Mouse (Mus musculus) heart, postnatal 14 days (tissue): ENCODE data around the gene Olfr228. TPM values are rescaled to one million over a fixed set of nuclear protein-coding genes. Genes with fewer than 3 reads are reported as not detected.
A peak's percentile ranks its signal among the peaks of the same experiment; 100 is the strongest.
"Not testable (repeated sequence)": the region's sequence is repeated elsewhere in the genome, so short reads cannot be mapped to it uniquely, and the experiment has no call there.

Experiments used
- DNase-seq, 2 experiments: peaks; one replicate each; pipeline ENCODE4 v3.0.0; 2021 to 2022
- intact Hi-C: fragments of 180-260 bp; cut with DNase I; formaldehyde crosslinking; loops from one replicate; pipeline ENCODE4 v1.15.1; 2025
- long read RNA-seq, 2 experiments: library from polyadenylated mRNA; stranded (forward); transcript quantifications; one replicate each; pipeline ENCODE4 v2.0.0; 2021
- total RNA-seq, 2 experiments: library from RNA; stranded (reverse); gene quantifications; 2 replicates each; pipeline ENCODE4 v1.2.3; 2021

Olfr228 gene
- not detected for total RNA-seq
- long read RNA-seq, experiment 1, result 0 reads
- long read RNA-seq, experiment 2, result 0 reads

GRCm38 (mm10) chr2:86487286-86487685, at the start of gene Olfr228:
Olfr228 (minus strand) TSS chr2:86487386.
- intact Hi-C loops, result no loop called here
- no peak for DNase-seq

- intact Hi-C loops, result no loop called here
- DNase-seq, result no peak
Observed at GRCm38 (mm10) chr2:86530991-86531390, 43.8 kb upstream of the Olfr228 start.

- no peak for DNase-seq
- intact Hi-C loops, result no loop called here
Observed at GRCm38 (mm10) chr2:86508161-86508560, 21.0 kb upstream of the Olfr228 start, which contains the start of gene Olfr1076. Olfr1076 (plus strand) TSS chr2:86508461.

GRCm38 (mm10) chr2:86464442-86465109, 22.6 kb downstream of the Olfr228 start:
- intact Hi-C loops, result loop anchor here (2.0 to 10.0 kb wide), 3 partner anchors 738 to 1440 kb away; no protein-coding TSS in a partner anchor
- DNase-seq, result peak; percentile 35 to 60

GRCm38 (mm10) chr2:86460434-86460833, 26.8 kb downstream of the Olfr228 start:
- intact Hi-C loops, result loop anchor here (10.0 kb wide), 1 partner anchor 1436 kb away; no protein-coding TSS in a partner anchor
- no peak for DNase-seq

- DNase-seq, result no peak
- intact Hi-C loops, result no loop called here
Observed at GRCm38 (mm10) chr2:86456169-86456568, 31.0 kb downstream of the Olfr228 start, which contains the start of gene Olfr1066. Olfr1066 (minus strand) TSS chr2:86456269.

GRCm38 (mm10) chr2:86450491-86450890, 36.7 kb downstream of the Olfr228 start, which contains the start of gene Olfr1065:
Olfr1065 (minus strand) TSS chr2:86450591.
- intact Hi-C loops, DNase-seq: not testable (repeated sequence)

GRCm38 (mm10) chr2:86442101-86442500, 45.1 kb downstream of the Olfr228 start:
- intact Hi-C loops, DNase-seq: not testable (repeated sequence)

Other genes starting within 250 kb of the Olfr228 start
- gene Olfr1048, start 247.1 kb downstream of the Olfr228 start, total RNA-seq, result not detected
- gene Olfr1049, start 229.1 kb downstream of the Olfr228 start, total RNA-seq, result not detected
- not detected for gene Olfr1051, start 208.3 kb downstream of the Olfr228 start, total RNA-seq
- not detected for gene Olfr1052, start 194.9 kb downstream of the Olfr228 start, total RNA-seq
- not detected for gene Olfr1053, start 172.1 kb downstream of the Olfr228 start, total RNA-seq
- gene Olfr1054, start 152.0 kb downstream of the Olfr228 start, total RNA-seq, result not detected
- not detected for gene Olfr1055, start 137.1 kb downstream of the Olfr228 start, total RNA-seq
- gene Olfr1056, start 124.9 kb downstream of the Olfr228 start, total RNA-seq, result not detected
- gene Olfr1057, start 109.0 kb downstream of the Olfr228 start, total RNA-seq, result not detected
- not detected for gene Olfr1058, start 98.8 kb downstream of the Olfr228 start, total RNA-seq
- not detected for gene Olfr1061, start 73.3 kb downstream of the Olfr228 start, total RNA-seq
- not detected for gene Olfr1062, start 60.6 kb downstream of the Olfr228 start, total RNA-seq
- not detected for gene Olfr1065, start 36.8 kb downstream of the Olfr228 start, total RNA-seq
- gene Olfr1066, start 31.1 kb downstream of the Olfr228 start, total RNA-seq, result not detected
- not detected for gene Olfr1076, start 21.1 kb upstream of the Olfr228 start, total RNA-seq
- gene Olfr1079, start 55.1 kb upstream of the Olfr228 start, total RNA-seq, result not detected
- not detected for gene Olfr1080, start 70.8 kb upstream of the Olfr228 start, total RNA-seq
- gene Olfr1082, start 111.6 kb upstream of the Olfr228 start, total RNA-seq, result not detected
- not detected for gene Olfr1084, start 152.3 kb upstream of the Olfr228 start, total RNA-seq
- not detected for gene Olfr1085, start 174.6 kb upstream of the Olfr228 start, total RNA-seq
- not detected for gene Olfr1086, start 192.7 kb upstream of the Olfr228 start, total RNA-seq
- not detected for gene Olfr1087, start 211.0 kb upstream of the Olfr228 start, total RNA-seq
- not detected for gene Olfr1089, start 246.3 kb upstream of the Olfr228 start, total RNA-seq